Mouse (Mus musculus) forebrain, postnatal 0 days (tissue): ENCODE data around the gene Gimap7. TPM values are rescaled to one million over a fixed set of nuclear protein-coding genes. Genes with fewer than 3 reads are reported as not detected.
A peak's percentile ranks its signal among the peaks of the same experiment; 100 is the strongest.

Experiments
- ATAC-seq: fragments of 200-750 bp; cut with Nextera tagmentation; 2 replicates; pipeline ENCODE4 v1.8.0; 2017; ENCODE audit warnings: mild to moderate bottlenecking, moderate library complexity
- DNase-seq: peaks from one replicate; pipeline ENCODE4 v3.0.0-alpha.2; 2015
- H3K27ac ChIP-seq: fragments of 300-500 bp; sonication (generic); 2 replicates; pipeline ENCODE4 v1.5.1; 2014; ENCODE audit warnings: low read depth, mild to moderate bottlenecking, antibody characterized with exemption, low read length, moderate library complexity, mixed read lengths
- H3K27me3 ChIP-seq: fragments of 300-500 bp; sonication (generic); 2 replicates; pipeline ENCODE4 v1.6.1; 2014; ENCODE audit warnings: mild to moderate bottlenecking, low read length, mixed read lengths; ENCODE audit not compliant: insufficient read depth
- H3K36me3 ChIP-seq: fragments of 300-500 bp; sonication (generic); 2 replicates; pipeline ENCODE4 v1.6.1; 2014; ENCODE audit warnings: mild to moderate bottlenecking, moderate library complexity; ENCODE audit not compliant: insufficient read depth
- H3K4me1 ChIP-seq: fragments of 300-500 bp; sonication (generic); 2 replicates; pipeline ENCODE4 v1.6.1; 2014; ENCODE audit warnings: antibody characterized with exemption; ENCODE audit not compliant: insufficient read depth
- H3K4me2 ChIP-seq: fragments of 300-500 bp; sonication (generic); 2 replicates; pipeline ENCODE4 v1.6.1; 2014; ENCODE audit warnings: low read depth, mild to moderate bottlenecking, moderate library complexity
- H3K4me3 ChIP-seq: fragments of 300-500 bp; sonication (generic); 2 replicates; pipeline ENCODE4 v1.5.1; 2014; ENCODE audit warnings: low read depth, low read length, mixed read lengths
- H3K9ac ChIP-seq: fragments of 300-500 bp; sonication (generic); 2 replicates; pipeline ENCODE4 v1.6.1; 2014; ENCODE audit warnings: mild to moderate bottlenecking
- H3K9me3 ChIP-seq: fragments of 300-500 bp; sonication (generic); 2 replicates; pipeline ENCODE4 v1.6.1; 2016; ENCODE audit warnings: low read length
- CTCF ChIP-seq: sonication (generic); IDR thresholded peaks from 2 replicates; pipeline ENCODE4 v1.5.1; 2016; ENCODE audit warnings: antibody characterized with exemption, control low read depth, low read depth
- WGBS: fragments of 180-500 bp; shearing (Covaris S2); extraction: QIAGEN DNeasy Blood & Tissue Kit; methylation state at CpG from one replicate; pipeline ENCODE4 v1.1.7; 2014; 5-methylcytosine and 5-hydroxymethylcytosine counted together
- polyA plus RNA-seq: library from polyadenylated mRNA; unstranded; fragments of >200 nt; fragmentation: Nextera tagmentation; extraction: Ambion mirVana; gene quantifications from 2 replicates; pipeline ENCODE4 v1.2.1, GENCODE M21; 2015
- total RNA-seq: library from RNA; depleted of rRNA; stranded (reverse); fragments of >200 nt; gene quantifications from 2 replicates; pipeline ENCODE4 v1.2.3, GENCODE M21; 2014; rRNA removed

Gene Gimap7
- total and polyA plus RNA-seq, 2 experiments from 2014 or later: not detected

DNA sequence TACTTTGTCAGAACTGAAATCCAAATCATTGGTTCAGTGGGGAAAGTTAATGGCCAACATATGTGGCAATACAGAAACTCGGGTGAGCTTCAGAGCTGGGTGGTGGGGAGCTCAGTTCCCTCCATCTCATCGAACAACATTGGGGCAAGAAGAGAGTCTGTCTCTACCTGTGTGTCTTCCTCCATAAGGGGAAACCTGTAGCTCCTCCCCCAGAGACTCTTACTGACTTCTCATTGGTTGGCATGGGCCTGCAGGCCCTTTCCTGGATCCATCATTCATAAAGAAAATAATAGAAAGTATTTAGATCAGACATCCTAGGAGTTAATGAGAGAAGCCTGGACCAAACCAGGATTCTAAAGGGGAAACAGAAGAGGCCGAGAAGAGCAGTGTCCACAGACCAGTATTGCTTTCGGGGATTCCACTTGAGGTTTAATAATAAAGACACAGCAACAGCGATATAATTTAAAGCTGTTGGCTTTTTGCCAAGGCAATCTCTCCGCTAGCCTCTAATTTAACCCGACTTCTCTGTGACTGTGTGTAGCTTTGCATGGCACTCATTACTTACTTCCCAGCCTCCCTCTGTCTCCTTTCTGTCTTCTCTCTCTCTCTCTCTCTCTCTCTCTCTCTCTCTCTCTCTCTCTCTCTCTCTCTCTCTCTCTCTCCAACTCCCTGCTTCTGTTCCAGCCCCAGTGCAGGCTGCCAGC is 45.3 kb downstream of the Gimap7 start:
- Histone ChIP-seq H3K4me3 (no peak overlapping the region), H3K27me3 (no peaks in the 10 kb centered on the region), H3K9me3 (no peaks in the 10 kb centered on the region), H3K4me1 (no peaks in the 10 kb centered on the region), H3K9ac (no peak overlapping the region), H3K4me2 (no peak overlapping the region), H3K36me3 (no peaks in the 10 kb centered on the region), H3K27ac (no peak overlapping the region)
- WGBS: 63% methylated on average over 7 of the region's 7 CpGs
- TF ChIP-seq CTCF: no peak
- ATAC-seq: no peak
- DNase-seq: no peak

DNA sequence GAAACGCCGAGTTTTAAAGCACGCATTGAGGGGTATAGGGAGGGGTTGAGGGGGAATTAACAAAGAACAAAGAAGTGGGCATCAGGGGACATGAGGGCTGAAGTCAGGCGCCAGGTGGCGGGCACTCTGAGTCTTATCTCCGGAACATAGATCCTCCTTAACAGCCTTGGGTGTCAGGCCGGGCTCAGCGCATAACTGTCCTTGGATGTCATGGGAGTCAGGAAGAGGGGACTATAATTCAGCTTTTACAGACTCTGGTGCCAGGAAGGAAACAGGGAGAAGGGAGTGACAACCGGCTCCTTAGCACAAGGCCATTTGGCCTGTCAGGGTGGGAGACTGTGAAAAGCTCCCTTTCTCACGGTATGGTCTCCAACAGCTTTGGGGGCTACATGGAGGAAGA is 46.1 kb downstream of the Gimap7 start:
- 93% methylated on average over 10 of the region's 10 CpGs for WGBS
- no peak for ATAC-seq
- H3K4me1 ChIP-seq: no peaks in the 10 kb centered on the region
- TF ChIP-seq CTCF: no peak
- H3K27ac ChIP-seq: no peak overlapping the region
- DNase-seq: no peak
- H3K27me3 ChIP-seq: no peaks in the 10 kb centered on the region
- no peaks in the 10 kb centered on the region for H3K36me3 ChIP-seq
- H3K9me3 ChIP-seq: no peaks in the 10 kb centered on the region
- no peak overlapping the region for H3K4me2 ChIP-seq
- H3K4me3 ChIP-seq: no peak overlapping the region
- no peak overlapping the region for H3K9ac ChIP-seq

DNA sequence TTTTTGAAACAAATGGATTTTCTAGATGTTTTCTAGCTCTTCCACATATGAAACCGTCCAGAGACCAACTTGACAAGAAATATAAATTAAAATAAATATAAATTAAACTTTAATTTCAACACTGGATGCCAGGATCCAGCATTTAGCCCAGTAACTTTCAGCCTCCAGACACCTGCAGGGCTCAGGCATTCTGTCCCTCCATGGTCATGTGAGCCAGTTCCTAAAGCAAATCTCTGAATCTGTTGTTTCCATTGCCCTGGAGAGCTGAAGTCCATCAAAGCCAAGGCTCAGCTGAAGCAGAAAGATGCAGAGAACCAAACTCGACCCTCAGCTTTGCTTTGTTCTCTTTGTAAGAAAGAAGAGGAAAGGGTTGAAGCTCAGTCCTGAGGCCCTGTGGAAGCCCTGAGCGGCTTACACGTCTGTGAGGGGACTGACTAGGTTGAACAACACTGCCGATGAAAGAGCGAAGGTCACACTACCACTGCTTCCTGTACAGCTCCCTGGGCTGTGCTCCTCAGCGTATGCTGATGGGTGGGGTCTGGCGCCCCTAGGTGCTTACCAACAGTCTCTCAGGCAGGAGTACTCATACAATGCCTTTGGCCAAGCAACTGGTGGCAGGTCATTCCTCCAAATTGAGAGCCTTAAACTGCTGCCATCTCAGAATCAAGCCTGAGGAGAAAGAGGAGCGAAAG is 49.9 kb downstream of the Gimap7 start:
- H3K27ac ChIP-seq: no peak overlapping the region
- H3K4me3 ChIP-seq: no peak overlapping the region
- no peaks in the 10 kb centered on the region for H3K4me1 ChIP-seq
- H3K36me3 ChIP-seq: no peaks in the 10 kb centered on the region
- no peak overlapping the region for H3K4me2 ChIP-seq
- ATAC-seq (no peak), DNase-seq (no peak)
- no peak overlapping the region for H3K9ac ChIP-seq
- no peaks in the 10 kb centered on the region for H3K9me3 ChIP-seq
- H3K27me3 ChIP-seq: no peaks in the 10 kb centered on the region
- TF ChIP-seq CTCF: no peak
- WGBS: 75% methylated on average over 9 of the region's 9 CpGs

DNA sequence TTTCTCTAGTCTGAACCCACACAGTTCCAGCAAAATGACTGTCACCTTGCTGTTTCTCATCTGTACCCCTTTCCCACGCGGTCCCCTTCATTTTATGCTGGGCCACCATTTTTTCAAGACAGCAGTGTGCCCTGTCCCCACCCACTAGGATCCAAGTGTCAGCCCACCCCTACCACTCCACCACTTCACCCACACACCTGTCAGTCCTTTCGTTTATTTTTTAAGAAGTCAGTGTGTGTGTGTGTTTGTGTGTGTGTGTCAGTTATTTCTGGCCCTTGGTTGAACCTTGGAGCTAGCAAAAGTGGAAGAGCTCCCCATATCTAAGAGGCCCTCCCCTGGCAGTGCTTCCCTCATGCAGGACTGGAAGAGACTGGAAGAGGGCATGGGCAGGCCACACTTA is 50.5 kb downstream of the Gimap7 start:
- no peaks in the 10 kb centered on the region for H3K27me3 ChIP-seq
- H3K4me3 ChIP-seq: no peak overlapping the region
- no peak for ATAC-seq
- DNase-seq: no peak
- WGBS: 91% methylated on average over 3 of the region's 3 CpGs
- no peak overlapping the region for H3K9ac ChIP-seq
- no peaks in the 10 kb centered on the region for H3K36me3 ChIP-seq
- no peak for TF ChIP-seq CTCF
- H3K27ac ChIP-seq: no peak overlapping the region
- no peaks in the 10 kb centered on the region for H3K9me3 ChIP-seq
- H3K4me2 ChIP-seq: no peak overlapping the region
- no peaks in the 10 kb centered on the region for H3K4me1 ChIP-seq

DNA sequence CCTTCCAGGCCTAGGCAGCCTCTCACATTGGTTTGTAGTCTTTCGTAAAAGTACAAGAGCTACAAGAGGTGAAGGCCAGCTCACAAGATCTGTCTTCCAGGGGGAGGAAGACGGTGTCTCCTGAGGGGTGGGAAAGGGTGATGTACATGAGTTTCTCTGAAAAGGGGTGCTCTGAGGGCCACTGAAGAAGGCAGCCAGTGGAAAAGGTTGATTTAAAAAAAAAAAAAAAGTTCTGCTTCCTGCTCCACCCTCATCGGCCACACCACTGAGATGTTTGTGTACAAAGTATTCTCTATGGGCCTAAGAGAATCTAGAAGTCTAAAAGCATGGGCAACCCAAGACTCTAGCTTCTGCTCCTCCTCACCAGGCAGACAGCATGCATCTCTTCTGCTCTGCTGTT is 52.3 kb downstream of the Gimap7 start, which contains the start of gene Gimap3:
Gimap3 (minus strand) TSS at position 156 of the 400 bp plus-strand sequence.
- H3K36me3 ChIP-seq: no peaks in the 10 kb centered on the region
- H3K9me3 ChIP-seq: no peaks in the 10 kb centered on the region
- WGBS: 87% methylated on average over 3 of the region's 3 CpGs
- H3K27ac ChIP-seq: no peak within 1 kb of the TSS
- H3K4me3 ChIP-seq: no peak within 1 kb of the TSS
- TF ChIP-seq CTCF: no peak
- no peak for ATAC-seq
- no peaks in the 10 kb centered on the region for H3K4me1 ChIP-seq
- DNase-seq: no peak
- no peak within 1 kb of the TSS for H3K9ac ChIP-seq
- no peaks in the 10 kb centered on the region for H3K27me3 ChIP-seq
- H3K4me2 ChIP-seq: no peak within 1 kb of the TSS

DNA sequence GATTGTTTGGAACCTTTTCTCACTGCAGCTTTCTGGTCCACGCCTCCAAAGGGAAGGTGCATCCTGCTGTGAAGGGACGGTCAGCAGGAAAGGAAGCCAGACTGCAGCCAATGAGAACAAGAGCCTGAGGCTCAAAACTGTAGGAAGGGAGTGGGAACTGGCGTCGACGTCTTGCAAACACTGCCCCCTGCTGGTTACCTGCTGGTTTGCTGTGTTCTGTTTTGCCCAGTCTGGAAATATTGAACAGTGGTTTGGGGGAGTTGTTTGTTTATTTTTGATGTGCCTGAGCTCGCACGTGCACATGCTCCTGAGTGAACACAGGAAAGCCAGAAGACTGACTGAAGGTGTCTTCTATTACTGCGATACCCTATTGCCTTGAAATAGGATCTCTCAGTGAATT is 53.6 kb downstream of the Gimap7 start:
- peak; percentile 87 for TF ChIP-seq CTCF
- no peak overlapping the region for H3K4me2 ChIP-seq
- no peaks in the 10 kb centered on the region for H3K4me1 ChIP-seq
- no peak overlapping the region for H3K4me3 ChIP-seq
- peak; percentile 76 for DNase-seq
- H3K27ac ChIP-seq: no peak overlapping the region
- peak; percentile 66 for ATAC-seq
- H3K9me3 ChIP-seq: no peaks in the 10 kb centered on the region
- H3K9ac ChIP-seq: no peak overlapping the region
- no peaks in the 10 kb centered on the region for H3K27me3 ChIP-seq
- WGBS: 8% methylated on average over 8 of the region's 8 CpGs
- H3K36me3 ChIP-seq: no peaks in the 10 kb centered on the region

Other genes with a start within 250 kb of the Gimap7 start
- gene Atp6v0e2, start 181.0 kb upstream of the Gimap7 start, total RNA-seq: 288 and 325 TPM in 2 replicates
- 384 and 414 TPM in 2 replicates for gene Atp6v0e2, start 181.0 kb upstream of the Gimap7 start, polyA plus RNA-seq
- gene Lrrc61, start 163.8 kb upstream of the Gimap7 start, total RNA-seq: 27.5 and 28.7 TPM in 2 replicates
- gene Lrrc61, start 163.8 kb upstream of the Gimap7 start, polyA plus RNA-seq: 16.8 and 20.9 TPM in 2 replicates
- 8.0 and 9.1 TPM in 2 replicates for gene Rarres2, start 145.8 kb upstream of the Gimap7 start, total RNA-seq
- 12.0 and 13.1 TPM in 2 replicates for gene Rarres2, start 145.8 kb upstream of the Gimap7 start, polyA plus RNA-seq
- 1.2 TPM in 1 of 2 replicates, not detected in the other for gene Gm45021, start 129.0 kb upstream of the Gimap7 start, total RNA-seq
- not detected in 2 replicates for gene Gm45021, start 129.0 kb upstream of the Gimap7 start, polyA plus RNA-seq
- gene Repin1, start 124.7 kb upstream of the Gimap7 start, total RNA-seq: 40.7 and 55.0 TPM in 2 replicates
- 26.4 and 29.3 TPM in 2 replicates for gene Repin1, start 124.7 kb upstream of the Gimap7 start, polyA plus RNA-seq
- gene Gm44965, start 124.7 kb upstream of the Gimap7 start, total RNA-seq: not detected in 2 replicates
- gene Gm44965, start 124.7 kb upstream of the Gimap7 start, polyA plus RNA-seq: 1.2 TPM in 1 of 2 replicates, not detected in the other
- gene Zfp775, start 116.6 kb upstream of the Gimap7 start, total RNA-seq: 10.2 and 10.3 TPM in 2 replicates
- gene Zfp775, start 116.6 kb upstream of the Gimap7 start, polyA plus RNA-seq: 8.9 and 11.5 TPM in 2 replicates
- gene AI854703, start 91.9 kb upstream of the Gimap7 start, total RNA-seq: 24.4 and 24.5 TPM in 2 replicates
- 18.5 and 23.8 TPM in 2 replicates for gene AI854703, start 91.9 kb upstream of the Gimap7 start, polyA plus RNA-seq
- 0.69 and 2.2 TPM in 2 replicates for gene Gimap8, start 71.4 kb upstream of the Gimap7 start, total RNA-seq
- gene Gimap8, start 71.4 kb upstream of the Gimap7 start, polyA plus RNA-seq: 0.45 and 0.46 TPM in 2 replicates
- gene Gimap9, start 42.5 kb upstream of the Gimap7 start, total RNA-seq: 1.4 and 1.5 TPM in 2 replicates
- 0.79 and 1.3 TPM in 2 replicates for gene Gimap9, start 42.5 kb upstream of the Gimap7 start, polyA plus RNA-seq
- gene Gimap4, start 34.1 kb upstream of the Gimap7 start, total RNA-seq: 0.52 and 2.1 TPM in 2 replicates
- gene Gimap4, start 34.1 kb upstream of the Gimap7 start, polyA plus RNA-seq: 0.48 and 0.70 TPM in 2 replicates
- 6.5 and 6.6 TPM in 2 replicates for gene Gimap6, start 10.4 kb upstream of the Gimap7 start, total RNA-seq
- 5.8 and 6.5 TPM in 2 replicates for gene Gimap6, start 10.4 kb upstream of the Gimap7 start, polyA plus RNA-seq
- gene Gm28053, start within 50 bp of the Gimap7 start, total RNA-seq: not detected in 2 replicates
- 0.57 TPM in 1 of 2 replicates, not detected in the other for gene Gm28053, start within 50 bp of the Gimap7 start, polyA plus RNA-seq
- 1.3 TPM in 2 replicates for gene Gimap1, start 20.4 kb downstream of the Gimap7 start, total RNA-seq
- gene Gimap1, start 20.4 kb downstream of the Gimap7 start, polyA plus RNA-seq: 3.4 and 3.8 TPM in 2 replicates
- 0.62 and 1.4 TPM in 2 replicates for gene Gimap5, start 27.6 kb downstream of the Gimap7 start, total RNA-seq
- gene Gimap5, start 27.6 kb downstream of the Gimap7 start, polyA plus RNA-seq: 1.7 and 3.7 TPM in 2 replicates
- gene Gimap3, start 52.2 kb downstream of the Gimap7 start, total RNA-seq: not detected in 2 replicates
- not detected in 2 replicates for gene Gimap3, start 52.2 kb downstream of the Gimap7 start, polyA plus RNA-seq
- 15.4 and 19.7 TPM in 2 replicates for gene Tmem176a, start 122.3 kb downstream of the Gimap7 start, total RNA-seq
- 18.3 and 24.5 TPM in 2 replicates for gene Tmem176a, start 122.3 kb downstream of the Gimap7 start, polyA plus RNA-seq
- 36.7 and 47.1 TPM in 2 replicates for gene Tmem176b, start 122.9 kb downstream of the Gimap7 start, total RNA-seq
- gene Tmem176b, start 122.9 kb downstream of the Gimap7 start, polyA plus RNA-seq: 75.3 and 103 TPM in 2 replicates
- 1.6 TPM in 1 of 2 replicates, not detected in the other for gene Aoc1, start 154.3 kb downstream of the Gimap7 start, total RNA-seq
- 0.20 TPM in 1 of 2 replicates, not detected in the other for gene Aoc1, start 154.3 kb downstream of the Gimap7 start, polyA plus RNA-seq
- gene 1600015I10Rik, start 211.3 kb downstream of the Gimap7 start, total RNA-seq: not detected in 2 replicates
- gene 1600015I10Rik, start 211.3 kb downstream of the Gimap7 start, polyA plus RNA-seq: not detected in 2 replicates